Mouse (Mus musculus) liver, embryonic 13.5 days (tissue): ENCODE measurements around the gene Pxn. TPM values are rescaled to one million over a fixed set of nuclear protein-coding genes. Genes with fewer than 3 reads are reported as not detected.
A peak's percentile ranks its signal among the peaks of the same experiment; 100 is the strongest.
"Not testable (repeated sequence)": the region's sequence is repeated elsewhere in the genome, so short reads cannot be mapped to it uniquely, and the experiment has no call there.

Experiments used
- ATAC-seq: fragments of 200-750 bp; cut with Nextera tagmentation; 2 replicates; pipeline ENCODE4 v1.8.0; 2017; ENCODE audit warnings: low read depth, mild to moderate bottlenecking, moderate number of reproducible peaks, moderate library complexity
- DNase-seq: peaks from one replicate; pipeline ENCODE4 v3.0.0; 2022
- H3K27ac ChIP-seq: fragments of 300-500 bp; sonication (generic); 2 replicates; pipeline ENCODE4 v1.5.1; 2015; ENCODE audit warnings: moderate library complexity, mild to moderate bottlenecking, inconsistent platforms
- H3K27me3 ChIP-seq: fragments of 300-500 bp; sonication (generic); 2 replicates; pipeline ENCODE4 v1.6.1; 2015; ENCODE audit warnings: mild to moderate bottlenecking, inconsistent platforms
- H3K36me3 ChIP-seq: fragments of 300-500 bp; sonication (generic); 2 replicates; pipeline ENCODE4 v1.6.1; 2015; ENCODE audit warnings: mild to moderate bottlenecking, inconsistent platforms
- H3K4me1 ChIP-seq: fragments of 300-500 bp; sonication (generic); replicated peaks from 2 replicates; pipeline ENCODE4 v1.6.1; 2015; ENCODE audit warnings: inconsistent platforms
- H3K4me2 ChIP-seq: fragments of 300-500 bp; sonication (generic); 2 replicates; pipeline ENCODE4 v1.6.1; 2015; ENCODE audit warnings: inconsistent platforms, mild to moderate bottlenecking, moderate library complexity
- H3K4me3 ChIP-seq: fragments of 300-500 bp; sonication (generic); replicated peaks from 2 replicates; pipeline ENCODE4 v1.5.1; 2015; ENCODE audit warnings: mild to moderate bottlenecking, inconsistent platforms
- H3K9ac ChIP-seq: fragments of 300-500 bp; sonication (generic); 2 replicates; pipeline ENCODE4 v1.6.1; 2015; ENCODE audit warnings: mild to moderate bottlenecking, inconsistent platforms
- H3K9me3 ChIP-seq: fragments of 300-500 bp; sonication (generic); replicated peaks from 2 replicates; pipeline ENCODE4 v1.6.1; 2016; ENCODE audit warnings: inconsistent platforms
- WGBS: fragments of 180-500 bp; shearing (Covaris S2); methylation state at CpG from one replicate; pipeline ENCODE4 v1.1.7; 2015; ENCODE audit not compliant: insufficient replicate concordance; 5-methylcytosine and 5-hydroxymethylcytosine counted together
- polyA plus RNA-seq: library from polyadenylated mRNA; unstranded; fragments of >200 nt; fragmentation: Nextera tagmentation; extraction: Ambion mirVana; gene quantifications from 2 replicates; pipeline ENCODE4 v1.2.1, GENCODE M21; 2015

The Pxn gene
- polyA plus RNA-seq, 1 experiment from 2014 or later = 11.1 TPM

DNA sequence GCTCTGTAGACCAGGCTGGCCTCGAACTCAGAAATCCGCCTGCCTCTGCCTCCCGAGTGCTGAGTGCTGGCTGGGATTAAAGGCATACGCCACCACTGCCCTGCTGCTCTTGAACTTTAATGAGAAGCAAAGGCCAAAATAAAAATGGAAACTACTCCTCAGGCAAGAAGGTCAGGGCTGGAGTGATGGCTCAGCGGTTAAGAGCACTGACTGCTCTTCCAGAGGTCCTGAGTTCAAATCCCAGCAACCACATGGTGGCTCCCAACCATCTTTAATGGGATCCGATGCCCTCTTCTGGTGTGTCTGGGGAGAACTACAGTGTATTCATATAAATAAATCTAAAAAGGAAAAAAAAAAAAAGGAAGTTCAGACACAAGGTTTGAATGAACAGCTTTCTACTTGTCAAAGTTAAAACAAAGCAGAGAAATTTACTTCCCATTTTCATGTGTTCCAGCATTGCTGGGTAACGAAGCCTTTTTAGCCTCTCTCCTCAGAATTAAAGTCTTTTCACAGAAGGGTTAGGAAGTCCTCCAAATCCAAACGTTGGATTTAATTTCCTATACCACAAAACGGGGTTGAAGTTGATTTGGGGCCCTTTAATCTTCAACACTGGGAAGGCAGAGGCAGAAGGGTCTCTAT is 18.4 kb upstream of the Pxn start:
- Histone ChIP-seq H3K4me1 (peaks cover 55% of the 10 kb centered on the region), H3K4me2 (peak overlapping the region; percentile 70), H3K36me3 (no peaks in the 10 kb centered on the region), H3K27ac (peak overlapping the region; percentile 81; the same call in 1 of the 2 replicates), H3K9me3 (no peaks in the 10 kb centered on the region), H3K27me3 (no peaks in the 10 kb centered on the region), H3K9ac (peak overlapping the region; percentile 79), H3K4me3 (peak overlapping the region; percentile 41; the same call in 1 of the 2 replicates)
- WGBS = 52% methylated on average over 9 of the region's 9 CpGs
- no peak for ATAC-seq
- no peak for DNase-seq

DNA sequence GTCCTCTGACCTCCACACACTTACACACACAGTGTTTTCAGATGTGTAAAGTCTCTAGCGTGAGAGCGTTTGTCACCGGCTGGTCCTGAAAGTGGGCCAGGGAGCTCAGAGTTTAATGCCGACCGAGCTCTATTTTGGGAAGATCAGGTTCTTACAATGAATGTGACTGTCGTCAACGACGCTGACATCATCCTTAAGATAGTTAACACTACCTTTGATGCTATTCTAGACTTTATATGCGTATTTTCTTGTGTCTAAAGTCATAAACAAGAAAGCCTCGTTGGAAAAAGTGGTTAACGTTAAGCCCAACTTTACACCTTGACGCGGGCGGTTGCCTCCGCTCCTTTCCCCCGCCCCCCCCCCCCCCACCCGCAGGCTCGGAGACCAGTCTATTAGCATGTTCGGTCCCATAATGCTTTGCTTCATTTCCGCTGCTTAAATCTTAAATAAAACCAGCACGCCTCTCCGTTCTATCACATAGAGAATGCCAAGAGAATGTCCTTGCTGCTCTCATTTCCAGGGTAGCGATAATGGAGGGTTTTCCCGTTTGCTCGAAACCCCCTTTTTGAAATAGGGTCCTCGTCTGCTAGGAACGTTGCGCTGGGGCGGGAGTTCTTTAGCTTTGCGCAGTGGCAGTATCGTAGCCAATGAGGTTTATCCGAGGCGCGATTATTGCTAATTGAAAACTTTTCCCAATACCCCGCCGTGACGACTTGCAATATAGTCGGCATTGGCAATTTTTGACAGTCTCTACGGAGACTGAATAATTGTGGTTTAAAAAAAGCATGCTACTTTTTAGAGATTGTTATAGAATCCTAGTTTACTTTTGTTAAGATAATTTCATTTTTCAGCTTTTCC is 17.4 kb upstream of the Pxn start:
- H3K4me3 ChIP-seq = peak overlapping the region; percentile 41
- peak overlapping the region; percentile 79 for H3K9ac ChIP-seq
- peak overlapping the region; percentile 70 for H3K4me2 ChIP-seq
- no peaks in the 10 kb centered on the region for H3K36me3 ChIP-seq
- ATAC-seq (peak; percentile 81), DNase-seq (peak; percentile 74)
- H3K27me3 ChIP-seq = 0 out of 2 replicates have a peak, but pooled peaks cover 2% of the 10 kb centered on the region
- under 1% methylated on average over 39 of the region's 39 CpGs for WGBS
- H3K9me3 ChIP-seq = no peaks in the 10 kb centered on the region
- H3K4me1 ChIP-seq = peaks cover 49% of the 10 kb centered on the region
- H3K27ac ChIP-seq = peak overlapping the region; percentile 100

DNA sequence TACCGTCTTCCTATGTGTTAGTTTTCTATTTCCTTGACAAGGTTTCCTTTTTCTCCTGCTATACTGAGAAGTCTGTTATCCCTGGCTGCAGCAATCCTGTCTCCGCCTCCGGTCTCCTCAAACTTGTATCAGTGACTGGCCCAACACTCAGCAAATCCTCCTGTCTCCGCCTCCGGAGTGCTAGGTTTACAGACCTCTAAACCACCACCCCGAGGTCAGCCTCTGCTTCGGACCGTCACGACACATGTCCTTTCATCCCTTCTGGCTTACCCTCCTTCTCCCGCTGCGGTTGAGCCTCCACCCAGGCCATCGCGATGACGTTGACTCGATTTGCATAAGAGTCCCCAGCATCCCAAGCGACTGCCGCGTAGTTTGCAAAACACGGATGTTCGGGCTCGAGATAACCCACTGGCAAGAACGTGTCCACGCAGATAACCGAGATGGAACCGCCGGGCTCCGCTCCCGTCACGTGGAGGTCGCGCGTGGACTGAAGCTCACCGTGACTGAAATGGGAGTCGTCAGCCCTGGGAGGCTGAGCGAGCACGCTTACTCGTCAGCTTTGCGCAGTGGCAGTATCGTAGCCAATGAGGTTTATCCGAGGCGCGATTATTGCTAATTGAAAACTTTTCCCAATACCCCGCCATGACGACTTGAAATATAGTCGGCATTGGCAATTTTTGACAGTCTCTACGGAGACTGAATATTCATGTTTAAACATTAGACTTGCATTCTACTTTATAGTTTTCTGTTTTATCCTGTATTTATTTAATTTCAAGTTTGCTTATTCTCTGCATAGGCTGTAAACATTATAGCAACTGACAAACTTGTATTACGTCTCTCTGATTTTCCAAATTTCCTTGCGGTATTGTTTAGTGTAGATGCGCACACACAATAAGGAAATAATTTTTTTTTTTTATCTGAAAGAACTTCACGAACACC is 16.5 kb upstream of the Pxn start:
- Histone ChIP-seq H3K27me3 (0 out of 2 replicates have a peak, but pooled peaks cover 2% of the 10 kb centered on the region), H3K9ac (peak overlapping the region; percentile 79), H3K27ac (peak overlapping the region; percentile 100), H3K4me1 (peaks cover 48% of the 10 kb centered on the region), H3K4me3 (peak overlapping the region; percentile 41), H3K9me3 (no peaks in the 10 kb centered on the region), H3K4me2 (peak overlapping the region; percentile 70), H3K36me3 (no peaks in the 10 kb centered on the region)
- whole genome bisulfite sequencing = under 1% methylated on average over 50 of the region's 50 CpGs
- peak; percentile 84 for DNase-seq
- peak; percentile 81 for ATAC-seq

DNA sequence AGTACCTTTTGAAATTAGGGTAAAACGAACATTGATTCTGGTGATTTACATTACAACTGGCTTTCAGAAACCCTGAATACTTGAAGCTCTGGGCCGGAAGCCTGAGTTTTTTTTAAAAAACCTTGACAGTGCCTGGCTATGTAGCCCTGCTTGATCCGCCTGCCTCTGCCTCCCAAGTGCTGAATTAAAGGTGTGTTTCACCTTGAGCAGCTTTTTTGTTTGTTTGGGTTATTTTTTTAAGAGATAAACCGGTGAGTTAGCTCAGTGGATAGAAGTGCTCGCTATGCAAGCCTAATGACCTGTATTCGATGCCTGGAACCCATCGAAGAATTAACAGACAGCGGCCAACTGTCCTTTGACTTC is 15.9 kb upstream of the Pxn start:
- H3K27ac ChIP-seq = peak overlapping the region; percentile 100
- H3K36me3 ChIP-seq = no peaks in the 10 kb centered on the region
- peak overlapping the region; percentile 66 for H3K4me2 ChIP-seq
- no peaks in the 10 kb centered on the region for H3K9me3 ChIP-seq
- WGBS = 4% methylated on average over 8 of the region's 8 CpGs
- peak overlapping the region; percentile 21 for H3K4me3 ChIP-seq
- ATAC-seq (peak; percentile 1; the same call in 1 of the 2 replicates), DNase-seq (no peak)
- H3K4me1 ChIP-seq = peaks cover 45% of the 10 kb centered on the region
- H3K9ac ChIP-seq = peak overlapping the region; percentile 61
- 0 out of 2 replicates have a peak, but pooled peaks cover 2% of the 10 kb centered on the region for H3K27me3 ChIP-seq

DNA sequence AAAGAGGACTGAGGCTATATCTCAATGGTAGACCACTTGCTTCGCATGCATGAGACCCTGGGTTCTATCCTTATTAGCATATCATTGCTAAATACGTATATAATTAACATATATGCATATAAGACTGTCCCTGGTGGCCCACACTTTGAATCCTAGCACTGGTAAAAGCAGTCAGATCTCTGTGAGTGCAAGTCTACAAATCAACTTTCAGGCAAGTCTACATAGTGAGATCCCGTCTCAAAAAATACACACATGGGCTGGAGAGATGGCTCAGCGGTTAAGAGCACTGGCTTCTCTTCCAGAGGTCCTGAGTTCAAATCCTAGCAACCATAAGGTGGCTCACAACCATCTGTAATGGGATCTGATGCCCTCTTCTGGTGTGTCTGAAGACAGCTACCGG is 15.4 kb upstream of the Pxn start:
- Histone ChIP-seq H3K4me1 (peaks cover 45% of the 10 kb centered on the region), H3K9me3 (no peaks in the 10 kb centered on the region), H3K27ac (peak overlapping the region; percentile 100), H3K36me3 (no peaks in the 10 kb centered on the region), H3K4me2 (peak overlapping the region; percentile 66), H3K27me3 (0 out of 2 replicates have a peak, but pooled peaks cover 2% of the 10 kb centered on the region), H3K4me3 (peak overlapping the region; percentile 21; the same call in 1 of the 2 replicates), H3K9ac (peak overlapping the region; percentile 61)
- 22% methylated on average over 5 of the region's 5 CpGs for WGBS
- DNase-seq (no peak), ATAC-seq (no peak)

DNA sequence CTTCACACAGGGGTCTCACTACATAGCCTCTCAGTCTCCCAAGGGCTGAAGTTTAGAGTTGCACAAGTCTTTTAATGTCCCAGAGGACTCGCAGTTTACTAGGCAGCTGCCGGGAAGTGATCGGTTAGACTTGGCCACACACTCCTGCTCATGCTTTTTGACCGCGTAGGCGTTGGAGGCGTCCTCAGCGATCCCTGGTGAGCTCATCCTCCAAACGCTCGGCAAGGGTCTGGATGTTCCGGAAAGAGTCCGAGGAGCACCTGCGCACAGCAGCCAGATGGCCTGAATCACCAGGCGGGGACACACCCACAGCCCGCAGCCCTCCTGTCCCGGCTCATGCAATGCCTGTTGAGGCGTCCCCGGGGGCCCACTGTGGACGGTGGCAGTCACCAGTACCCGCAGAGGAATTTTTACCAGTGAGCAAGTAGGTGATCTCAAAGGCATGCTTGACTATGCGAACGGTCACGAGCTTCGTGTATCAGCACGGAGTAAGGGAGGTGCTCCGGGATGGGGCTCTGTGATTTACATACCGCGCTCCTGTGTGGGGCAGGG is 14.6 kb upstream of the Pxn start:
- peaks cover 45% of the 10 kb centered on the region for H3K4me1 ChIP-seq
- 0 out of 2 replicates have a peak, but pooled peaks cover 2% of the 10 kb centered on the region for H3K27me3 ChIP-seq
- no peaks in the 10 kb centered on the region for H3K36me3 ChIP-seq
- H3K4me3 ChIP-seq = peak overlapping the region; percentile 31
- H3K9me3 ChIP-seq = no peaks in the 10 kb centered on the region
- no peak for ATAC-seq
- peak overlapping the region; percentile 68 for H3K9ac ChIP-seq
- DNase-seq = peak; percentile 28
- peak overlapping the region; percentile 57 for H3K27ac ChIP-seq
- WGBS = 4% methylated on average over 28 of the region's 28 CpGs
- H3K4me2 ChIP-seq = peak overlapping the region; percentile 66

DNA sequence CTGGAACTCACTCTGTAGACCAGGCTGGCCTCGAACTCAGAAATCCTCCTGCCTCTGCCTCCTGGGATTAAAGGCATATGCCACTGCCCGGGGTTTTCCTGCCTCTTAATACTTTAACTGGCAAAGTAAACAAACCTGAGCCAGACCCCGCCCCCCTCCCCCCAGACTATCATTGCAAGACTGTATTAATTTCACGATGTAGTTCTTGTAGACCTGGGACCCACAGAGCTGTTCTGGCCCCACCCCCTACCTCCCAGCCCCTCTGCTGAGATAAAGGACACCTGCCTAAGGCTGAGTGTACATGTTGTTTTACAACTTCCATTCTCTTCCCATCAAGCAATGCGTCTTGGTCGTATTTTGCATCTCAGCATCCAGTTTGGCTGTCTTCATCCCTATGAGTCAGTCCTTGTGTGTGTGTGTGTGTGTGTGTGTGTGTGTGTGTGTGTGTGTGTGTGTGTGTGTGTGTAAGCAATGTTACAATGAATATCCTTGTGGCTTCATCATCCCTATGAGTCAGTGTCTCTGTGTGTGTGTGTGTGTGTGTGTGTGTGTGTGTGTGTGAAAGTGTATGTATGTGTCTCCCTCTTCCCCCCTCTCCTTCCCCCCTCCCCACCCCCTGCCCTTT is 13.7 kb upstream of the Pxn start:
- WGBS = 59% methylated on average over 6 of the region's 6 CpGs
- no peak for ATAC-seq
- H3K27me3 ChIP-seq = 0 out of 2 replicates have a peak, but pooled peaks cover 2% of the 10 kb centered on the region
- peaks cover 45% of the 10 kb centered on the region for H3K4me1 ChIP-seq
- H3K27ac ChIP-seq = no peak overlapping the region; the same call in 1 of the 2 replicates
- no peak overlapping the region for H3K4me2 ChIP-seq
- H3K36me3 ChIP-seq = no peaks in the 10 kb centered on the region
- H3K4me3 ChIP-seq = no peak overlapping the region
- no peak overlapping the region; the same call in 1 of the 2 replicates for H3K9ac ChIP-seq
- no peaks in the 10 kb centered on the region for H3K9me3 ChIP-seq
- DNase-seq = no peak

DNA sequence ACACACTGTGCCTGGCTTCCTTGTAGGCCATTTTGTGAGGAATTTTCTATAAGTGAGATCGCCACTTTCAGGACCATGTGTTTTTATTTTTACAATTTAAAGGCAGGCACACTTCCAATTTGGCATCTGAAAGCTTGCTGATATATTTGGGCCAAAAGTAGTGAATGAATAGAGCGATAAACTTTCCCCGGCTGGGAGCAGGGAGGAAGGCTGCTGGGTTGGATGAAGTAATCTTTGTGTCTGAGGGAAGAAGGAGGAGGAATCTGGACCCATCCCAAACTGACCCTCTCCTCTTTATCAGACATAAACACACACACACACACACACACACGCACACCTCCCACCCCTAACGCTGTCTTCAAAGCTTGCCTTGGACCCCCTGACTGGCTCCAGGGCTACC is 13.0 kb upstream of the Pxn start:
- ATAC-seq (no peak), DNase-seq (no peak)
- Histone ChIP-seq H3K4me3 (no peak overlapping the region), H3K4me1 (peaks cover 43% of the 10 kb centered on the region), H3K27me3 (0 out of 2 replicates have a peak, but pooled peaks cover 2% of the 10 kb centered on the region), H3K9ac (no peak overlapping the region), H3K27ac (no peak overlapping the region), H3K9me3 (no peaks in the 10 kb centered on the region), H3K36me3 (no peaks in the 10 kb centered on the region), H3K4me2 (no peak overlapping the region)
- 54% methylated on average over 5 of the region's 5 CpGs for WGBS

DNA sequence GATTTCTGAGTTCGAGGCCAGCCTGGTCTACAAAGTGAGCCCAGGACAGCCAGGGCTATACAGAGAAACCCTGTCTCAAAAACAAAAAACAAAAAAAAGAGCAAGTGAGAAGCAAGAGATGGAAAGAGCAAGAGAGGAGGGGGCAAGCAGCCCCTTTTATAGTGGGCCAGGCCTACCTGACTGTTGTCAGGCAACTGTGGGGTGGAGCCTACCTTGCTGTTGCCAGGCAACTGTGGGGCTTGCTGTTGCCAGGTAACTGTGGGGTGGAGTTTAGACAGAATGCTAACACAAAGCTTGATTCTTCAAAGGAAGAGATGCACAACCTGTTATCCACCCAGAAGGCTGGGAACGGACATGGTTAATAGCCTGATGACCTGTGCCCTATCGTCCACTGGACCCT is 10.9 kb upstream of the Pxn start:
- H3K36me3 ChIP-seq, H3K4me3 ChIP-seq, DNase-seq, H3K9me3 ChIP-seq, H3K4me2 ChIP-seq, H3K9ac ChIP-seq, ATAC-seq, H3K27me3 ChIP-seq, H3K27ac ChIP-seq: not testable (repeated sequence)
- WGBS = 69% methylated on average over 3 of the region's 3 CpGs
- H3K4me1 ChIP-seq = peaks cover 48% of the 10 kb centered on the region

DNA sequence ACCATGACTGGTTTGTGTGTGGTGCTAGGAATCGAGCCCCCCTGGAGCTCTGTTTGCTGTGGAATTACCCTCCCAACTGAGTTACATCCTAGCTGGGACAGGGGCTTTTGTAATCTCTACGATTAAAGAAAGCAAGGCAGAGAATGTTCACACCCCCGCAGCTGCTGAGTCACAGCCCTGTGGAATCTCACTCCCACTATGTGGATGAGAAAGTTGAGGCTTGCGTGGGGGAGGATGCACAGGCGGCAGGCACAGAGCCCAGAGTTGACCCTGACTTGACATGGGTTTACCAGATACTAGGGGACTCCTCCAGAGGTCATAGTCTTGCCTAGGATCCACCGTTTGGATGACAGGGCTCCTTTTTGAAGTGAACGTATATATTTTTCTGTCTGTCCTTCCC is 9.4 kb upstream of the Pxn start:
- Histone ChIP-seq H3K36me3 (no peaks in the 10 kb centered on the region), H3K27me3 (0 out of 2 replicates have a peak, but pooled peaks cover 2% of the 10 kb centered on the region), H3K27ac (no peak overlapping the region), H3K9ac (no peak overlapping the region), H3K9me3 (no peaks in the 10 kb centered on the region), H3K4me3 (no peak overlapping the region), H3K4me2 (no peak overlapping the region), H3K4me1 (peaks cover 35% of the 10 kb centered on the region)
- no peak for DNase-seq
- 69% methylated on average over 7 of the region's 7 CpGs for WGBS
- ATAC-seq = no peak
